Mouse (Mus musculus) kidney, postnatal 0 days (tissue): ENCODE results near the gene Zfp105. TPM values are rescaled to one million over a fixed set of nuclear protein-coding genes. Genes with fewer than 3 reads are reported as not detected.

ENCODE experiments used
- ATAC-seq: fragments of 200-750 bp; cut with Nextera tagmentation; replicated peaks from 2 replicates; pipeline ENCODE4 v1.8.0; 2017; ENCODE audit warnings: low read depth, moderate number of reproducible peaks, moderate TSS enrichment, moderate library complexity; ENCODE audit not compliant: low FRiP score
- DNase-seq: peaks from one replicate; pipeline ENCODE4 v3.0.0-alpha.2; 2016; ENCODE audit warnings: low spot score
- H3K27ac ChIP-seq: fragments of 300-500 bp; sonication (generic); 2 replicates; pipeline ENCODE4 v1.5.1; 2014; ENCODE audit warnings: mild to moderate bottlenecking
- H3K27me3 ChIP-seq: fragments of 300-500 bp; sonication (generic); 2 replicates; pipeline ENCODE4 v1.6.1; 2014; ENCODE audit warnings: low read length, mixed read lengths; ENCODE audit not compliant: insufficient read depth
- H3K36me3 ChIP-seq: fragments of 300-500 bp; sonication (generic); 2 replicates; pipeline ENCODE4 v1.6.1; 2014; ENCODE audit warnings: low read length, mixed read lengths; ENCODE audit not compliant: insufficient read depth
- H3K4me1 ChIP-seq: fragments of 300-500 bp; sonication (generic); replicated peaks from 2 replicates; pipeline ENCODE4 v1.6.1; 2014; ENCODE audit warnings: antibody characterized with exemption, low read length, mixed read lengths; ENCODE audit not compliant: insufficient read depth
- H3K4me2 ChIP-seq: fragments of 300-500 bp; sonication (generic); 2 replicates; pipeline ENCODE4 v1.6.1; 2014; ENCODE audit warnings: mild to moderate bottlenecking, low read length, moderate library complexity, mixed read lengths
- H3K4me3 ChIP-seq: fragments of 300-500 bp; sonication (generic); replicated peaks from 2 replicates; pipeline ENCODE4 v1.5.1; 2014; ENCODE audit warnings: low read depth, low read length
- H3K9ac ChIP-seq: fragments of 300-500 bp; sonication (generic); 2 replicates; pipeline ENCODE4 v1.6.1; 2014; ENCODE audit warnings: low read depth, low read length
- H3K9me3 ChIP-seq: fragments of 300-500 bp; sonication (generic); replicated peaks from 2 replicates; pipeline ENCODE4 v1.6.1; 2016; ENCODE audit warnings: low read length, inconsistent platforms, mixed read lengths
- CTCF ChIP-seq: IDR thresholded peaks from 2 replicates; pipeline ENCODE4 v1.5.1; 2016; ENCODE audit warnings: antibody characterized with exemption, low read depth, mild to moderate bottlenecking, moderate library complexity
- WGBS: fragments of 180-500 bp; shearing (Covaris S2); extraction: QIAGEN DNeasy Blood & Tissue Kit; methylation state at CpG from one replicate; pipeline ENCODE4 v1.1.7; 2014; 5-methylcytosine and 5-hydroxymethylcytosine counted together
- polyA plus RNA-seq: library from polyadenylated mRNA; unstranded; fragments of >200 nt; fragmentation: Nextera tagmentation; extraction: Ambion mirVana; gene quantifications from 2 replicates; pipeline ENCODE4 v1.2.1, GENCODE M21; 2015

Gene Zfp105
- 17.0 and 18.9 TPM in 2 replicates for polyA plus RNA-seq

- DNase-seq (peak; percentile 92), ATAC-seq (peak; percentile 95)
- H3K4me2 ChIP-seq, result peak within 1 kb of the TSS; percentile 64
- no peaks in the 10 kb centered on the region for H3K9me3 ChIP-seq
- no peaks in the 10 kb centered on the region for H3K4me1 ChIP-seq
- H3K4me3 ChIP-seq, result peak within 1 kb of the TSS; percentile 66
- H3K27ac ChIP-seq, result peak within 1 kb of the TSS; percentile 42; the same call in 1 of the 2 replicates
- no peaks in the 10 kb centered on the region for H3K27me3 ChIP-seq
- no peak for TF ChIP-seq CTCF
- peak within 1 kb of the TSS; percentile 89 for H3K9ac ChIP-seq
- WGBS, result under 1% methylated on average over 43 of the region's 43 CpGs
- peaks cover 27% of the 10 kb centered on the region for H3K36me3 ChIP-seq
Measured at GRCm38 (mm10) chr9:122922936-122923381, at the start of gene Zfp105. Gene Zfp105 (plus strand): TSS chr9:122923072.

DNA sequence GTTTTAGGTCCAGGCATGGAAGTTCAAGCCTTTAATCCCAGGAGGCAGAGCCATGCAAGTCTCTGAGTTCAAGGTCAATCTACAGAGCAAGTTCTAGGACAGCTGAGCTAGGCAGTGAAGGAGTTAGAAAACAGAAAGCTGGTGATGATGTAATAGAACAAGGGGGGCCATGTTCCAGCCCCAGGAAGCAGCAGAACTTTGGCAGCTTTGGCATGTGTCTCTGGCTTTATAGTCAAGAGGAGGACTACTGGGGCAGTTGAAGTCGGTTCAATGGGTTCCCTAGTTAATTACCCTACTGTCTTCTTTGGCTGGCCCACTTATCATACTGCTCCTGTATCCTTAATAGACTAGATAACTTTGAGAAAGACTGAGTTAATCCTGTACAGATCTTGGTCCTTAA is 48.2 kb upstream of the Zfp105 start:
- DNase-seq (no peak), ATAC-seq (no peak)
- no peak overlapping the region for H3K4me2 ChIP-seq
- H3K9me3 ChIP-seq, result no peaks in the 10 kb centered on the region
- no peaks in the 10 kb centered on the region for H3K27me3 ChIP-seq
- TF ChIP-seq CTCF, result no peak
- 70% methylated on average over 1 of the region's 1 CpGs for WGBS
- H3K9ac ChIP-seq, result no peak overlapping the region
- no peak overlapping the region for H3K4me3 ChIP-seq
- H3K4me1 ChIP-seq, result no peaks in the 10 kb centered on the region
- no peak overlapping the region for H3K27ac ChIP-seq
- H3K36me3 ChIP-seq, result no peaks in the 10 kb centered on the region

- Histone ChIP-seq H3K4me2 (no peak overlapping the region), H3K9ac (no peak overlapping the region), H3K4me3 (no peak overlapping the region), H3K27ac (no peak overlapping the region), H3K36me3 (no peaks in the 10 kb centered on the region), H3K27me3 (no peaks in the 10 kb centered on the region), H3K9me3 (no peaks in the 10 kb centered on the region), H3K4me1 (no peaks in the 10 kb centered on the region)
- DNase-seq, result no peak
- no peak for ATAC-seq
- TF ChIP-seq CTCF, result no peak
- WGBS, result 86% methylated on average over 2 of the region's 2 CpGs
Measured at GRCm38 (mm10) chr9:122875145-122875544, 47.7 kb upstream of the Zfp105 start.

DNA sequence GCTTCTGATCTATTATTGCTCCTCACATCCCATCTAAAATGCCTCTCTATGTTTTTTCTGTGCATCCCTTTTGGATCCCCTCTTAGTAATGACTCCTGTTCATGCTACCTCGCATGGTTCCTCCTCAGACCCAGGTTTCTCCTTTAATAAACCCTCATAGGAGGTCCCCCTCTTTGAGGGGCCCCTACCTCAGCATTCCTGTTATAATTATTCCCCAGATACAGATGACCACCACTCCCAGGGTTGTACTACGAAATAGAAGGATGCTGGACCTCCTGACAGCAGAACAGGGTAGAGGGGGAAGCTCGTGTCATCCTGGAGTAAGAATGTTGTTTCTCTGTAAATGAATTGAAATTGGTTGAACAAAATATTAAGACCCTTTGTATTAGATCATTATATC is 37.5 kb upstream of the Zfp105 start, which contains the start of gene Zkscan7:
TSS of gene Zkscan7 (plus strand) at position 301 of the 400 bp plus-strand sequence.
- peaks cover 3% of the 10 kb centered on the region; the same call in 1 of the 2 replicates for H3K36me3 ChIP-seq
- no peaks in the 10 kb centered on the region for H3K4me1 ChIP-seq
- ATAC-seq (no peak), DNase-seq (no peak)
- H3K9ac ChIP-seq, result 0 out of 2 replicates have a peak within 1 kb of the TSS, but pooled peaks have one; percentile 79
- TF ChIP-seq CTCF, result no peak
- WGBS, result 87% methylated on average over 3 of the region's 3 CpGs
- 0 out of 2 replicates have a peak within 1 kb of the TSS, but pooled peaks have one; percentile 54 for H3K27ac ChIP-seq
- no peaks in the 10 kb centered on the region for H3K27me3 ChIP-seq
- peak within 1 kb of the TSS; percentile 75 for H3K4me3 ChIP-seq
- H3K4me2 ChIP-seq, result peak within 1 kb of the TSS; percentile 93
- H3K9me3 ChIP-seq, result no peaks in the 10 kb centered on the region

DNA sequence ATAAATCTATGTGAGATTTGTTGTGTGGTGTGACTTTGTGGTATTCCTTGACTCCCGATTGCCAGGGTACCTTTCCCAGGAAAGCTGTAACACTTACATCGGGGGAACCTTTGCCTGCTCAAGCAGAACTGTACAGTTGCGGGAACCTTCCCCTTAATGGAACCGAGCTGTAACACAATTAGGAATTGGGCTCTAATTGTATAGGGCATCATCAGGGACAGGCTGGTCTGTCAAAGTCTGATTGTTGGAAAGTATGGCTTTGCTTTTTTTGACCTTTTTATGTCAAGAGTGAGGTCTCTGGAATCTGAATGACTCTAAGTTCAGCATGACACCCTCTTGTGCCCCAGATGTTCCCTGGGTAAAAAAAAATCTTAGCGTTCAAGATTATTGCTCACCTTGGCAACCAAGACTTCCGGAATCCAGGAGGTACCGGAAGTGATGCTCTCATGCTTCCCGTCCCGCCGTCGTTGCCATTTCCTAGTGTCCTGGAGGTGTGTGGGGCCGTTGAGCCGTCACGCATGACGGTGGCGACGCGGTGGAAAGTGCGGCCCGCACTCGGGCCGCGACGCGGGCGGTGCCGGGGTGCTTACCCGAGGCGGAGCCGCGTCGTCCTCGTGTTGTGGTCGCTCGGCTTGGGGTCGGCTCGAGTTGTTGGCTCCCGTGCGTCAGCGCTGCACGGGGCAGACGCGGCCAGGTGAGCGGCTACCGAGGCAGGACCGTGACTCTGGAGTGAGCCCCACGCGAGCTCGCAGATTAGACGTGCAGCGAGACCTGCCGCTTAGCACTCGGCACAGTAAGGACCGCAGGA is 36.3 kb upstream of the Zfp105 start:
- DNase-seq (peak; percentile 80), ATAC-seq (peak; percentile 86)
- WGBS, result 6% methylated on average over 54 of the region's 54 CpGs
- no peak for TF ChIP-seq CTCF
- Histone ChIP-seq H3K27me3 (no peaks in the 10 kb centered on the region), H3K9me3 (no peaks in the 10 kb centered on the region), H3K27ac (peak overlapping the region; percentile 54; the same call in 1 of the 2 replicates), H3K4me2 (peak overlapping the region; percentile 93), H3K36me3 (peaks cover 3% of the 10 kb centered on the region; the same call in 1 of the 2 replicates), H3K9ac (peak overlapping the region; percentile 79), H3K4me3 (peak overlapping the region; percentile 75), H3K4me1 (no peaks in the 10 kb centered on the region)

GRCm38 (mm10) chr9:122901047-122901446 is 21.8 kb upstream of the Zfp105 start:
- no peak overlapping the region for H3K4me3 ChIP-seq
- H3K9me3 ChIP-seq, result no peaks in the 10 kb centered on the region
- no peaks in the 10 kb centered on the region for H3K36me3 ChIP-seq
- H3K9ac ChIP-seq, result no peak overlapping the region
- TF ChIP-seq CTCF, result no peak
- no peak overlapping the region for H3K27ac ChIP-seq
- H3K4me2 ChIP-seq, result no peak overlapping the region
- no peak for DNase-seq
- H3K27me3 ChIP-seq, result no peaks in the 10 kb centered on the region
- H3K4me1 ChIP-seq, result 0 out of 2 replicates have a peak, but pooled peaks cover 2% of the 10 kb centered on the region
- no peak for ATAC-seq
- WGBS, result 91% methylated on average over 2 of the region's 2 CpGs
